Comparison of ENCODE assay signal across 22 mouse cellular contexts in genomic region chr16:24514802-24515727, GRCm38 (mm10).
"Had no signal": no experiment of that assay in that cellular context is flagged by ENCODE, and none has a peak within 500 bp of the region (broad histone marks: within the 10 kb centered on the region; RNA-seq: fewer than 3 reads in every experiment).

No protein-coding gene starts in this region.

- H3K4me1 ChIP-seq: megakaryocyte, embryonic 14.5 days had no signal

- H3K9me3 ChIP-seq: limb, embryonic 10.5 days; limb, embryonic 13.5 days; liver, embryonic 12.5 days; liver, embryonic 15.5 days; lung, embryonic 15.5 days; megakaryocyte, embryonic 14.5 days; midbrain, embryonic 10.5 days; midbrain, embryonic 13.5 days; neural tube, embryonic 13.5 days had no signal

- H3K4me3 ChIP-seq: layer of hippocampus, adult 2 months; limb, embryonic 10.5 days; limb, embryonic 13.5 days; liver, embryonic 12.5 days; liver, embryonic 15.5 days; lung, embryonic 15.5 days; megakaryocyte, embryonic 14.5 days; midbrain, embryonic 10.5 days; midbrain, embryonic 13.5 days; neural tube, embryonic 13.5 days had no signal

- H3K4me2 ChIP-seq: limb, embryonic 13.5 days; liver, embryonic 12.5 days; liver, embryonic 15.5 days; lung, embryonic 15.5 days; midbrain, embryonic 13.5 days; neural tube, embryonic 13.5 days had no signal

- H3K27me3 ChIP-seq: limb, embryonic 13.5 days; liver, embryonic 12.5 days; liver, embryonic 15.5 days; lung, embryonic 15.5 days; megakaryocyte, embryonic 14.5 days; midbrain, embryonic 13.5 days; neural tube, embryonic 13.5 days had no signal

- H3K9ac ChIP-seq: limb, embryonic 13.5 days; liver, embryonic 12.5 days; liver, embryonic 15.5 days; lung, embryonic 15.5 days; midbrain, embryonic 13.5 days; neural tube, embryonic 13.5 days had no signal

- ATAC-seq: liver, embryonic 12.5 days; midbrain, embryonic 13.5 days; midbrain, embryonic 16.5 days had no signal

- H3K36me3 ChIP-seq: limb, embryonic 10.5 days; limb, embryonic 13.5 days; liver, embryonic 12.5 days; liver, embryonic 15.5 days; lung, embryonic 15.5 days; midbrain, embryonic 10.5 days; midbrain, embryonic 13.5 days; neural tube, embryonic 13.5 days had no signal

- DNase-seq: kidney, adult 9 months; kidney, postnatal 14 days; kidney, postnatal 4 days; layer of hippocampus, adult 9-11 months; liver; lung, adult 18-20 months; lung, postnatal 10 days; lung, postnatal 36 days; retina, postnatal 1 day; right cerebral cortex, postnatal 25 days; thymus, postnatal 25 days had no signal

- H3K27ac ChIP-seq: layer of hippocampus, adult 2 months; limb, embryonic 10.5 days; limb, embryonic 13.5 days; liver, embryonic 12.5 days; liver, embryonic 15.5 days; lung, embryonic 15.5 days; midbrain, embryonic 10.5 days; midbrain, embryonic 13.5 days; neural tube, embryonic 13.5 days had no signal
